Mouse (Mus musculus) layer of hippocampus, postnatal 14 days (tissue): ENCODE results near the gene Tbc1d21. TPM values are rescaled to one million over a fixed set of nuclear protein-coding genes. Genes with fewer than 3 reads are reported as not detected.

Experiments
- total RNA-seq, 2 experiments: library from RNA; stranded (reverse); gene quantifications; 2 replicates each; pipeline ENCODE4 v1.2.3; 2021

Tbc1d21 gene
- total RNA-seq, 2 experiments from 2014 or later, result not detected

Other genes starting within 250 kb of the Tbc1d21 start
- gene Islr, start 166.1 kb downstream of the Tbc1d21 start, total RNA-seq, result 10 to 100 TPM; 10.8 to 15.5 TPM
- gene Islr2, start 166.1 kb downstream of the Tbc1d21 start, total RNA-seq, result 100 to 1,000 TPM; 193 to 208 TPM
- gene Pml, start 120.7 kb downstream of the Tbc1d21 start, total RNA-seq, result 1 to 10 TPM; 8.5 to 9.8 TPM
- 10 to 100 TPM; 78.5 to 79.8 TPM for gene Stoml1, start 117.3 kb downstream of the Tbc1d21 start, total RNA-seq
- gene Loxl1, start 57.3 kb downstream of the Tbc1d21 start, total RNA-seq, result 1 to 10 TPM; 3.6 to 6.2 TPM
- gene Insyn1, start 118.1 kb upstream of the Tbc1d21 start, total RNA-seq, result 100 to 1,000 TPM; 187 to 197 TPM
- 10 to 100 TPM in 1 of 2 experiments, 1 to 10 TPM in 1; 8.9 to 10.8 TPM for gene Cd276, start 185.0 kb upstream of the Tbc1d21 start, total RNA-seq
- 100 to 1,000 TPM; 800 to 831 TPM for gene Nptn, start 211.8 kb upstream of the Tbc1d21 start, total RNA-seq